Mouse (Mus musculus): Measurements from ENCODE around the gene Vsnl1. TPM values are rescaled to one million over a fixed set of nuclear protein-coding genes. Genes with fewer than 3 reads are reported as not detected.

The Vsnl1 gene
- polyA plus RNA-seq, 2 experiments from 2014 or later = not detected

GRCm38 (mm10) chr12:11379396-11379795 lies 57.0 kb downstream of the Vsnl1 start:
- ATAC-seq = no peak

GRCm38 (mm10) chr12:11370056-11370455 lies 66.4 kb downstream of the Vsnl1 start:
- ATAC-seq = no peak

GRCm38 (mm10) chr12:11367099-11367765 lies 69.2 kb downstream of the Vsnl1 start:
- no peak for ATAC-seq

- no peak for ATAC-seq
Observed at GRCm38 (mm10) chr12:11364870-11365269, 71.5 kb downstream of the Vsnl1 start.

GRCm38 (mm10) chr12:11362435-11362834 lies 74.0 kb downstream of the Vsnl1 start:
- ATAC-seq = no peak

- no peak for ATAC-seq
Observed at GRCm38 (mm10) chr12:11350895-11351294, 85.5 kb downstream of the Vsnl1 start.

GRCm38 (mm10) chr12:11349870-11350269 lies 86.5 kb downstream of the Vsnl1 start:
- no peak for ATAC-seq

GRCm38 (mm10) chr12:11348423-11348822 lies 88.0 kb downstream of the Vsnl1 start:
- ATAC-seq = no peak

- no peak for ATAC-seq
Observed at GRCm38 (mm10) chr12:11345963-11346362, 90.5 kb downstream of the Vsnl1 start.

- ATAC-seq = no peak
Observed at GRCm38 (mm10) chr12:11342020-11342600, 94.3 kb downstream of the Vsnl1 start.

- no peak for ATAC-seq
Observed at GRCm38 (mm10) chr12:11338251-11338650, 98.2 kb downstream of the Vsnl1 start.

GRCm38 (mm10) chr12:11336845-11337244 lies 99.6 kb downstream of the Vsnl1 start:
- ATAC-seq = peak; percentile 84

GRCm38 (mm10) chr12:11326483-11326882 lies 109.9 kb downstream of the Vsnl1 start:
- no peak for ATAC-seq

- no peak for ATAC-seq
Observed at GRCm38 (mm10) chr12:11324480-11324879, 111.9 kb downstream of the Vsnl1 start.

GRCm38 (mm10) chr12:11317671-11318070 lies 118.7 kb downstream of the Vsnl1 start:
- no peak for ATAC-seq

- no peak for ATAC-seq
Observed at GRCm38 (mm10) chr12:11313840-11314239, 122.6 kb downstream of the Vsnl1 start.

- ATAC-seq = no peak
Observed at GRCm38 (mm10) chr12:11311106-11311505, 125.3 kb downstream of the Vsnl1 start.

GRCm38 (mm10) chr12:11306753-11307645 lies 129.4 kb downstream of the Vsnl1 start:
- ATAC-seq = no peak

- ATAC-seq = peak; percentile 89
Observed at GRCm38 (mm10) chr12:11300858-11301257, 135.6 kb downstream of the Vsnl1 start.

- no peak for ATAC-seq
Observed at GRCm38 (mm10) chr12:11286382-11286781, 150.0 kb downstream of the Vsnl1 start.

- ATAC-seq = peak; percentile 51
Observed at GRCm38 (mm10) chr12:11281584-11281983, 154.8 kb downstream of the Vsnl1 start.

- ATAC-seq = peak; percentile 74
Observed at GRCm38 (mm10) chr12:11279886-11280285, 156.5 kb downstream of the Vsnl1 start.

- ATAC-seq = no peak
Observed at GRCm38 (mm10) chr12:11277207-11277606, 159.2 kb downstream of the Vsnl1 start.

All from CD4-positive, CD25-positive, alpha-beta regulatory T cell, adult 4 months (primary cell).